Mouse (Mus musculus): ENCODE data around the gene Cyp2a22.
"Not testable (repeated sequence)": the region's sequence is repeated elsewhere in the genome, so short reads cannot be mapped to it uniquely, and the experiment has no call there.

DNA sequence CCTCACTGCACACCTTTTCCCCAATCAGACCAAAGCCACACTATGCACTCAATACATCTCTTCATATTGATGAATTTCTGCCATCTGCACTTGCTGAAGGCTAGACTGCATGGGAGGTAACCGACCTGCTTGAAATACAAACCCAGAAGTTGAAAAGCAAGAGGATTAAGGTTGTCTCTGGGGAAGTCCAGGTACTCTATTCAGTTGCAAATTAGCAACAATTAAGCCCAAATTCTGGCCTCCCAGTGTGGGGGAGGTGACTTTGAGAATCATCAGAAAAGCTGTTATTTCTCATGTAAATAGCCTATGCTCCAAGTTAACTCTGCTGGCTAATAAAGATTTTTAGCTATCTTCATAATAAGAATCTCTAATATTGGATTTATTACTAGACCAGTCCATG is 44.0 kb upstream of the Cyp2a22 start:
- TF ChIP-seq ZNF384 (IDR thresholded peaks at IDR 0.05; ENCODE audit: low read depth, low read length); ZC3H11A (IDR thresholded peaks at IDR 0.05; ENCODE audit: borderline replicate concordance, low read depth, low read length); HCFC1 (IDR thresholded peaks at IDR 0.05; ENCODE audit: borderline replicate concordance, insufficient read depth, low read length); MAFK (IDR thresholded peaks at IDR 0.05; ENCODE audit: insufficient read depth, low read depth, low read length): not testable (repeated sequence)

Data from ES-E14 (cell line).